In the genomic region with DNA sequence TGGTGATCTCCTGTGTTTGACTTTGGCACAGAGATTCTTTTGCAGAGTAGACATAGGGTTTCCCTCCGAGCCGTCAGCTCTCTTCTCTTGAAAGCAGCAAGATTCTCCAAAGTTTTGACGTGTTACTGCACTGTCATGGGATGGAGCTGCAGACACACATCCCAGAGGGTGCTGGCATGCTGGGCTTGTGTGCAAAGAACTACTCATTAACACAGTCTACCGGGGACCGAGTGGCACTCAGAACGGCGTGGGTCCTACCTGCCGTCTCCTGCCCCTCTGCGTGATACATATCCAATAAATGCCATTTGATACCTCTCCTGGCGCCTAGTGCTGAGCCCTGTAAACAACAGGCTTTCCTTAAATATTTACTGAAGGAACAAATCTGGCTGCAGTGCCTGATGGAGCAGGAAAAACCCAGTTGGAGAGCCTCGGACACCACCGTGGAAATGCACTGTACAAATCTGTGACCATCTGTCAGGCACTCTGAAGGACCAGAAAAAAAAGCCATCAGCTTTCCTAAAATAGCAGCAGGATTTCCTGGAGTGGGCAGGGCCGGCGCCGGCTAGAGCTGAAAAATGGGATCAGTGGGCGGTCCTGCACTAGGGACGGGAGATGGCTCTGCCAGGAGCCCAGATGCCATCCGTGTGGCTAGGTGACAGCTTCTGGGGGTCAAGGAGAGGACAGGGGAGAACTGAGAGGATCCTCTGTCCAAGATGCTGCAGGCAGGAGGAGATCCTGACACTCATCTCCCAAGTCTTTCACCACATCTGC, we compare ENCODE assay signal across 8 mouse cellular contexts. TPM values are rescaled to one million over a fixed set of nuclear protein-coding genes. Genes with fewer than 3 reads are reported as not detected.
DNase-seq lines count a peak whose midpoint lies in the region; ATAC-seq and TF ChIP-seq lines count a peak whose summit lies in the region.

No protein-coding gene starts in this region.

- H3K4me2 ChIP-seq in heart, embryonic 13.5 days: peak overlapping the region; percentile 65
- peak overlapping the region; percentile 42 for H3K4me2 ChIP-seq in kidney, embryonic 15.5 days
- peak overlapping the region; percentile 22 for H3K4me2 ChIP-seq in liver, embryonic 11.5 days
- peak overlapping the region; percentile 22 for H3K4me2 ChIP-seq in neural tube, embryonic 15.5 days

- no peaks in the 10 kb centered on the region for H3K27me3 ChIP-seq in heart, embryonic 13.5 days (replicated peaks)
- no peaks in the 10 kb centered on the region for H3K27me3 ChIP-seq in kidney, embryonic 15.5 days
- H3K27me3 ChIP-seq in liver, embryonic 11.5 days (replicated peaks; ENCODE audit: control insufficient read depth, insufficient read depth, low read length): no peaks in the 10 kb centered on the region
- H3K27me3 ChIP-seq in neural tube, embryonic 15.5 days (replicated peaks): no peaks in the 10 kb centered on the region

- TF ChIP-seq POLR2A in embryonic fibroblast, embryonic 13.5 days (IDR thresholded peaks at IDR 0.05; ENCODE audit: low read depth, low read length): no peak

- H3K9me3 ChIP-seq in heart, embryonic 13.5 days: no peaks in the 10 kb centered on the region
- H3K9me3 ChIP-seq in kidney, embryonic 15.5 days (replicated peaks): no peaks in the 10 kb centered on the region
- no peaks in the 10 kb centered on the region; the same call in 1 of the 2 replicates for H3K9me3 ChIP-seq in liver, embryonic 11.5 days (ENCODE audit: control insufficient read depth, low read length)
- H3K9me3 ChIP-seq in neural tube, embryonic 15.5 days (replicated peaks): no peaks in the 10 kb centered on the region

- H3K27ac ChIP-seq in embryonic fibroblast, embryonic 13.5 days (ENCODE audit: insufficient read depth, low read length): peak overlapping the region; percentile 24
- H3K27ac ChIP-seq in heart, embryonic 13.5 days (replicated peaks): peak overlapping the region; percentile 88
- peak overlapping the region; percentile 88 for H3K27ac ChIP-seq in kidney, embryonic 15.5 days
- no peak overlapping the region for H3K27ac ChIP-seq in liver, embryonic 11.5 days (ENCODE audit: low read depth, low read length)
- peak overlapping the region; percentile 67 for H3K27ac ChIP-seq in neural tube, embryonic 15.5 days (replicated peaks)

- peak overlapping the region; percentile 65 for H3K9ac ChIP-seq in heart, embryonic 13.5 days
- no peak overlapping the region for H3K9ac ChIP-seq in kidney, embryonic 15.5 days
- H3K9ac ChIP-seq in liver, embryonic 11.5 days (ENCODE audit: low read depth, low read length): no peak overlapping the region
- H3K9ac ChIP-seq in neural tube, embryonic 15.5 days (replicated peaks): no peak overlapping the region

- peak; percentile 39; the same call in 1 of the 2 replicates for ATAC-seq in heart, embryonic 13.5 days (ENCODE audit: extremely low read depth, insufficient number of reproducible peaks, low FRiP score, low TSS enrichment)
- ATAC-seq in kidney, embryonic 15.5 days (replicated peaks; ENCODE audit: low FRiP score): peak; percentile 69
- ATAC-seq in liver, embryonic 11.5 days (replicated peaks; ENCODE audit: low FRiP score): no peak
- no peak for ATAC-seq in neural tube, embryonic 15.5 days (ENCODE audit: low FRiP score)
- no peak for ATAC-seq in erythroid progenitor cell, adult 5-6 weeks (replicated peaks; ENCODE audit: low FRiP score, poor library complexity, severe bottlenecking)

- WGBS in heart, embryonic 13.5 days: 19% methylated on average over 18 of the region's 18 CpGs
- 22% methylated on average over 18 of the region's 18 CpGs for WGBS in kidney, embryonic 15.5 days
- WGBS in liver, embryonic 11.5 days: 36% methylated on average over 18 of the region's 18 CpGs
- 38% methylated on average over 18 of the region's 18 CpGs for WGBS in neural tube, embryonic 15.5 days

- H3K4me3 ChIP-seq in embryonic fibroblast, embryonic 13.5 days (ENCODE audit: insufficient read depth, low read length): no peak overlapping the region
- peak overlapping the region; percentile 28 for H3K4me3 ChIP-seq in heart, embryonic 13.5 days
- H3K4me3 ChIP-seq in kidney, embryonic 15.5 days (replicated peaks): 0 out of 2 replicates have a peak overlapping the region, but pooled peaks have one; percentile 2
- no peak overlapping the region for H3K4me3 ChIP-seq in liver, embryonic 11.5 days (ENCODE audit: low read depth, low read length)
- H3K4me3 ChIP-seq in neural tube, embryonic 15.5 days (replicated peaks): no peak overlapping the region

- H3K4me1 ChIP-seq in embryonic fibroblast, embryonic 13.5 days (ENCODE audit: control insufficient read depth, insufficient read depth, low read length): peaks cover 15% of the 10 kb centered on the region
- peaks cover 29% of the 10 kb centered on the region for H3K4me1 ChIP-seq in heart, embryonic 13.5 days
- H3K4me1 ChIP-seq in kidney, embryonic 15.5 days: peaks cover 34% of the 10 kb centered on the region
- H3K4me1 ChIP-seq in liver, embryonic 11.5 days (replicated peaks; ENCODE audit: control insufficient read depth, insufficient read depth, low read length): peaks cover 6% of the 10 kb centered on the region; the same call in 1 of the 2 replicates
- peaks cover 35% of the 10 kb centered on the region for H3K4me1 ChIP-seq in neural tube, embryonic 15.5 days

- no peak for TF ChIP-seq CTCF in embryonic fibroblast, embryonic 13.5 days (IDR thresholded peaks at IDR 0.05; ENCODE audit: borderline replicate concordance, insufficient read depth, low read length)

- peak; percentile 83 for DNase-seq in cerebellum, adult 11 months
- DNase-seq in liver, embryonic 11.5 days (ENCODE audit: low spot score): no peak
- no peak for DNase-seq in urinary bladder, postnatal 4 days (ENCODE audit: low spot score in 2 of 2)

- no peaks in the 10 kb centered on the region for H3K36me3 ChIP-seq in heart, embryonic 13.5 days
- H3K36me3 ChIP-seq in kidney, embryonic 15.5 days: no peaks in the 10 kb centered on the region
- no peaks in the 10 kb centered on the region for H3K36me3 ChIP-seq in liver, embryonic 11.5 days (ENCODE audit: control insufficient read depth, insufficient read depth, low read length)
- no peaks in the 10 kb centered on the region for H3K36me3 ChIP-seq in neural tube, embryonic 15.5 days

RNA-seq across cellular contexts. Expression of a gene that starts 42.7 kb away (rescaled TPM):
- polyA plus RNA-seq in embryonic fibroblast, embryonic 13.5 days (2011; ENCODE audit: insufficient read length, low read depth, missing spikeins): 1.2 and 7.7 TPM in 2 replicates
- polyA plus RNA-seq in heart, embryonic 13.5 days (2015; fragmentation: Nextera tagmentation; extraction: Ambion mirVana): 1.1 and 1.6 TPM in 2 replicates
- polyA plus RNA-seq in kidney, embryonic 15.5 days (2015; fragmentation: Nextera tagmentation; extraction: Ambion mirVana): 4.6 and 5.0 TPM in 2 replicates
- 0.66 and 1.0 TPM in 2 replicates for polyA plus RNA-seq in liver, embryonic 11.5 days (2014; fragmentation: Nextera tagmentation; extraction: Ambion mirVana)
- 6.7 and 7.7 TPM in 2 replicates for polyA plus RNA-seq in neural tube, embryonic 15.5 days (2015; fragmentation: Nextera tagmentation; extraction: Ambion mirVana)
- not detected in 2 replicates for total RNA-seq in erythroid progenitor cell, adult 5-6 weeks (2015; ENCODE audit: low replicate concordance)
- total RNA-seq in erythroid progenitor cell, adult 5-6 weeks (2017; ENCODE audit: low replicate concordance): not detected in 2 replicates

Comparison
In these comparisons a context has a peak if more than half of its experiments do, and no peak if none do; other contexts are left out.
1. H3K4me3 ChIP-seq: peak in heart, embryonic 13.5 days (single experiment) and kidney, embryonic 15.5 days (single experiment); none in embryonic fibroblast, embryonic 13.5 days (single experiment), liver, embryonic 11.5 days (single experiment) and neural tube, embryonic 15.5 days (single experiment).
2. ATAC-seq: peak in heart, embryonic 13.5 days (single experiment) and kidney, embryonic 15.5 days (single experiment); none in liver, embryonic 11.5 days (single experiment), neural tube, embryonic 15.5 days (single experiment) and erythroid progenitor cell, adult 5-6 weeks (single experiment).
3. Peak in every context shown above with its lines, with median percentiles within 50 percentile points of each other: H3K4me2 ChIP-seq.